Mouse (Mus musculus) embryonic fibroblast, embryonic 13.5 days (primary cell): Measurements from ENCODE around the gene Ddx28. TPM values are rescaled to one million over a fixed set of nuclear protein-coding genes. Genes with fewer than 3 reads are reported as not detected.
A peak's percentile ranks its signal among the peaks of the same experiment; 100 is the strongest.

Experiments
- H3K27ac ChIP-seq: 2 replicates; pipeline ENCODE4 v1.5.1; 2012; ENCODE audit warnings: low read length, control low read depth, inconsistent platforms; ENCODE audit not compliant: insufficient read depth
- H3K4me1 ChIP-seq: 2 replicates; pipeline ENCODE4 v1.6.1; 2011; ENCODE audit warnings: low read length; ENCODE audit not compliant: control insufficient read depth, insufficient read depth
- H3K4me3 ChIP-seq: 2 replicates; pipeline ENCODE4 v1.5.1; 2011; ENCODE audit warnings: mild to moderate bottlenecking, control low read depth, low read length; ENCODE audit not compliant: insufficient read depth
- CTCF ChIP-seq: IDR thresholded peaks from 2 replicates; pipeline ENCODE4 v1.5.1; 2011; ENCODE audit warnings: mild to moderate bottlenecking, control low read depth, low read length, moderate library complexity, borderline replicate concordance; ENCODE audit not compliant: insufficient read depth
- POLR2A ChIP-seq: IDR thresholded peaks from 2 replicates; pipeline ENCODE4 v1.6.1; 2011; ENCODE audit warnings: low read depth, mild to moderate bottlenecking, control low read depth, low read length, moderate library complexity
- polyA plus RNA-seq: library from polyadenylated mRNA; stranded (reverse); fragments of >200 nt; gene quantifications from 2 replicates; pipeline ENCODE4 v1.2.4, GENCODE M21; 2011; ENCODE audit warnings: low read depth; ENCODE audit not compliant: missing spikeins, insufficient read length

Ddx28 gene
- polyA plus RNA-seq, 1 experiment, result 8.8 TPM

- TF ChIP-seq CTCF (no peak), POLR2A (no peak)
- H3K27ac ChIP-seq, result no peak overlapping the region
- H3K4me1 ChIP-seq, result no peaks in the 10 kb centered on the region; the same call in 1 of the 2 replicates
- no peak overlapping the region for H3K4me3 ChIP-seq
Measured at GRCm38 (mm10) chr8:105969367-105969766, 42.3 kb downstream of the Ddx28 start.

- Histone ChIP-seq H3K27ac (no peak overlapping the region), H3K4me3 (peak overlapping the region; percentile 36), H3K4me1 (peaks cover 3% of the 10 kb centered on the region; the same call in 1 of the 2 replicates)
- no peak for TF ChIP-seq CTCF
- TF ChIP-seq POLR2A, result no peak
Measured at GRCm38 (mm10) chr8:105966692-105967311, 44.9 kb downstream of the Ddx28 start.

GRCm38 (mm10) chr8:105965905-105966341 is 45.8 kb downstream of the Ddx28 start, which contains the start of gene Slc12a4:
TSS of gene Slc12a4 (minus strand) at chr8:105966097.
- Histone ChIP-seq H3K27ac (peak within 1 kb of the TSS; percentile 95), H3K4me1 (peaks cover 3% of the 10 kb centered on the region; the same call in 1 of the 2 replicates), H3K4me3 (peak within 1 kb of the TSS; percentile 65)
- peak; percentile 87 for TF ChIP-seq POLR2A
- TF ChIP-seq CTCF, result no peak

- Histone ChIP-seq H3K4me1 (peaks cover 3% of the 10 kb centered on the region; the same call in 1 of the 2 replicates), H3K27ac (peak overlapping the region; percentile 95), H3K4me3 (peak overlapping the region; percentile 65)
- no peak for TF ChIP-seq CTCF
- TF ChIP-seq POLR2A, result peak; percentile 51; the same call in 1 of the 2 replicates
Measured at GRCm38 (mm10) chr8:105965266-105965904, 46.3 kb downstream of the Ddx28 start.

DNA sequence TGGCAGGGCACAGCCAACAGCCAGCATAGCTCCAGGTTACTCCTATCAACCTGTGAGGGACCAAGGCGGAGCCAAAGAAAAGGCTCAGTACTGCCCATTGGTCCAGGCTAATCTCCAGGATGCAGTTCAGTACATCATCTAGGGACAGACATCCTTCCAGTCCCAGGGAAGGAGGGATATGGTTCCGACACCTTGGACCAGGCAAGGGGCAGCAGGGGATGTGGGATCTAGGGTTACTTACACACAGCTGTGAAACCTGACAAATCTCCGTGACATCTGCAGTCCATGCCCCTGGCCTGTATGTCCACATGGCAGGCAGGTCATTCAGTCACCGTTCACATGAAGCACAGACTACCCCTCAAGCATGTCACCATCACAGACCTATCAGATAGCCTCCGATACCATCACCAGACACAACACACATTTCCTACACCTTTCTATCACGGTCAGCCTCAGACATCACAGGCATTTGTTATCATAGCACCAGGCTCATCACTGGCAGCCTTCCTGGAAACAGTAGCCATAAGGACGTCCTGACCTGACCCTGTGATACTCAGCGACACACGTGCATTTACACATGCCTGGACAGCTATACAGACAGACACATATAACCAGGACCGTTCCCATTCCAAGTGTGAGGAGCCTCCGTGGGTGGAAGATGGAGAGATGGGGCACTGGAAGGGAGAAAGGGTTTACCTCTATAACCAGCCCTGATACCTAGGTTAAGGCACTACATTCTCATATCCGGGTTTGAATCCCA is 47.0 kb downstream of the Ddx28 start:
- Histone ChIP-seq H3K4me1 (peaks cover 3% of the 10 kb centered on the region; the same call in 1 of the 2 replicates), H3K4me3 (peak overlapping the region; percentile 65), H3K27ac (peak overlapping the region; percentile 95)
- no peak for TF ChIP-seq CTCF
- 0 out of 2 replicates have a peak, but pooled peaks have one; percentile 16 for TF ChIP-seq POLR2A

DNA sequence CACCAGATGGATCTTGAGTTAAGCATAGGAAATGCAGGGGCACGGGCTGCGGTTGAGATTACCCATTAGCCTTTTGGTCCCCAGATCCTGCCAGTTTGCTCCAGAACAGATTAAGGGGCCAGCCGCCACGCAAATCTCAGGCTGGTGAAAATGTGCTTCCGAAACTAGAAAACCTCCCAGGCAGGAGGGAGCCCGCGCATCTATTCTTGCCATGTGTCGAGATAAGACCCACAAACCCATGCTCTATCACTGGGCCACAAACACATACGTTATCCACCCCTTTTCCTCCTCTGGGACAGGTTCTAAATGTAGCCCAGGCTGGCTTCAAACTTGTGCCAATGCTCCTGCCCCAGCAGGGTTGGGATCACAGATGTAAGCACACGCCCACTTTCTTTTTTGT is 50.1 kb downstream of the Ddx28 start:
- peaks cover 6% of the 10 kb centered on the region for H3K4me1 ChIP-seq
- no peak overlapping the region for H3K27ac ChIP-seq
- TF ChIP-seq CTCF (no peak), POLR2A (no peak)
- no peak overlapping the region for H3K4me3 ChIP-seq

- Histone ChIP-seq H3K4me1 (peaks cover 6% of the 10 kb centered on the region), H3K4me3 (no peak overlapping the region), H3K27ac (no peak overlapping the region)
- TF ChIP-seq CTCF (no peak), POLR2A (no peak)
Measured at GRCm38 (mm10) chr8:105961101-105961500, 50.6 kb downstream of the Ddx28 start.

Other genes starting within 250 kb of the Ddx28 start
- gene Ranbp10, start 184.5 kb downstream of the Ddx28 start, polyA plus RNA-seq, result 18.4 and 18.6 TPM in 2 replicates
- gene Tsnaxip1, start 184.2 kb downstream of the Ddx28 start, polyA plus RNA-seq, result not detected in 2 replicates
- 35.4 and 40.3 TPM in 2 replicates for gene Cenpt, start 158.6 kb downstream of the Ddx28 start, polyA plus RNA-seq
- 22.1 and 22.6 TPM in 2 replicates for gene Thap11, start 156.8 kb downstream of the Ddx28 start, polyA plus RNA-seq
- 90.4 and 119 TPM in 2 replicates for gene Nutf2, start 151.3 kb downstream of the Ddx28 start, polyA plus RNA-seq
- gene Edc4, start 131.0 kb downstream of the Ddx28 start, polyA plus RNA-seq, result 45.5 and 51.8 TPM in 2 replicates
- 1.1 and 1.2 TPM in 2 replicates for gene Nrn1l, start 118.3 kb downstream of the Ddx28 start, polyA plus RNA-seq
- gene Pskh1, start 111.4 kb downstream of the Ddx28 start, polyA plus RNA-seq, result 28.9 and 30.5 TPM in 2 replicates
- not detected in 2 replicates for gene Ctrl, start 78.0 kb downstream of the Ddx28 start, polyA plus RNA-seq
- gene Psmb10, start 73.4 kb downstream of the Ddx28 start, polyA plus RNA-seq, result 27.1 and 30.5 TPM in 2 replicates
- 2.3 and 3.9 TPM in 2 replicates for gene Lcat, start 68.5 kb downstream of the Ddx28 start, polyA plus RNA-seq
- gene Slc12a4, start 45.8 kb downstream of the Ddx28 start, polyA plus RNA-seq, result 60.2 and 82.1 TPM in 2 replicates
- gene Dpep3, start 32.5 kb downstream of the Ddx28 start, polyA plus RNA-seq, result not detected in 2 replicates
- gene Dus2, start 20.5 kb downstream of the Ddx28 start, polyA plus RNA-seq, result 13.4 and 17.4 TPM in 2 replicates
- gene Dpep2nb, start 5.9 kb downstream of the Ddx28 start, polyA plus RNA-seq, result not detected in 2 replicates
- 69.6 and 78.6 TPM in 2 replicates for gene Nfatc3, start 47.0 kb upstream of the Ddx28 start, polyA plus RNA-seq
- gene Esrp2, start 125.1 kb upstream of the Ddx28 start, polyA plus RNA-seq, result 2.1 and 3.9 TPM in 2 replicates
- 30.0 and 40.9 TPM in 2 replicates for gene Pla2g15, start 138.5 kb upstream of the Ddx28 start, polyA plus RNA-seq
- 57.4 and 59.3 TPM in 2 replicates for gene Slc7a6, start 157.0 kb upstream of the Ddx28 start, polyA plus RNA-seq
- 31.1 and 34.0 TPM in 2 replicates for gene Slc7a6os, start 199.1 kb upstream of the Ddx28 start, polyA plus RNA-seq
- 33.6 and 40.3 TPM in 2 replicates for gene Prmt7, start 199.1 kb upstream of the Ddx28 start, polyA plus RNA-seq